Mouse (Mus musculus) neural tube, embryonic 12.5 days (tissue): ENCODE data around the gene Saysd1. TPM values are rescaled to one million over a fixed set of nuclear protein-coding genes. Genes with fewer than 3 reads are reported as not detected.

Experiments
- ATAC-seq: fragments of 200-750 bp; cut with Nextera tagmentation; 2 replicates; pipeline ENCODE4 v1.8.0; 2017; ENCODE audit warnings: low read depth, mild to moderate bottlenecking, moderate TSS enrichment, moderate library complexity; ENCODE audit not compliant: low FRiP score
- H3K27ac ChIP-seq: fragments of 300-500 bp; sonication (generic); 2 replicates; pipeline ENCODE4 v1.5.1; 2016
- H3K27me3 ChIP-seq: fragments of 300-500 bp; sonication (generic); replicated peaks from 2 replicates; pipeline ENCODE4 v1.6.1; 2016; ENCODE audit warnings: mild to moderate bottlenecking
- H3K36me3 ChIP-seq: fragments of 300-500 bp; sonication (generic); 2 replicates; pipeline ENCODE4 v1.6.1; 2016; ENCODE audit warnings: mild to moderate bottlenecking
- H3K4me1 ChIP-seq: fragments of 300-500 bp; sonication (generic); 2 replicates; pipeline ENCODE4 v1.6.1; 2016
- H3K4me2 ChIP-seq: fragments of 300-500 bp; sonication (generic); replicated peaks from 2 replicates; pipeline ENCODE4 v1.6.1; 2016; ENCODE audit warnings: mild to moderate bottlenecking
- H3K4me3 ChIP-seq: fragments of 300-500 bp; sonication (generic); 2 replicates; pipeline ENCODE4 v1.5.1; 2016
- H3K9ac ChIP-seq: fragments of 300-500 bp; sonication (generic); 2 replicates; pipeline ENCODE4 v1.6.1; 2016; ENCODE audit warnings: mild to moderate bottlenecking
- H3K9me3 ChIP-seq: fragments of 300-500 bp; sonication (generic); 2 replicates; pipeline ENCODE4 v1.6.1; 2016; ENCODE audit warnings: mild to moderate bottlenecking
- WGBS: fragments of 180-500 bp; shearing (Covaris S2); methylation state at CpG from one replicate; pipeline ENCODE4 v1.1.7; 2016; 5-methylcytosine and 5-hydroxymethylcytosine counted together
- polyA plus RNA-seq: library from polyadenylated mRNA; unstranded; fragments of >200 nt; fragmentation: Nextera tagmentation; extraction: Ambion mirVana; gene quantifications from 2 replicates; pipeline ENCODE4 v1.2.1, GENCODE M21; 2016

Gene Saysd1
- 10.7 and 11.7 TPM in 2 replicates for polyA plus RNA-seq

GRCm38 (mm10) chr14:20138484-20139355 is at the start of gene Saysd1:
Saysd1 (minus strand) TSS chr14:20138534.
- Histone ChIP-seq H3K4me2 (no peak within 1 kb of the TSS), H3K4me1 (no peaks in the 10 kb centered on the region), H3K27ac (no peak within 1 kb of the TSS), H3K4me3 (no peak within 1 kb of the TSS), H3K27me3 (no peaks in the 10 kb centered on the region), H3K36me3 (peaks cover 21% of the 10 kb centered on the region), H3K9me3 (no peaks in the 10 kb centered on the region), H3K9ac (no peak within 1 kb of the TSS)
- 89% methylated on average over 16 of the region's 16 CpGs for WGBS
- ATAC-seq = no peak

GRCm38 (mm10) chr14:20185426-20185825 is 47.1 kb upstream of the Saysd1 start:
- H3K36me3 ChIP-seq = no peaks in the 10 kb centered on the region
- no peak for ATAC-seq
- H3K4me1 ChIP-seq = peaks cover 22% of the 10 kb centered on the region
- H3K27me3 ChIP-seq = 0 out of 2 replicates have a peak, but pooled peaks cover 5% of the 10 kb centered on the region
- H3K9me3 ChIP-seq = no peaks in the 10 kb centered on the region
- no peak overlapping the region for H3K27ac ChIP-seq
- H3K4me2 ChIP-seq = no peak overlapping the region
- no peak overlapping the region for H3K9ac ChIP-seq
- WGBS = 86% methylated on average over 9 of the region's 9 CpGs
- H3K4me3 ChIP-seq = no peak overlapping the region

- no peak for ATAC-seq
- no peak overlapping the region for H3K27ac ChIP-seq
- no peak overlapping the region for H3K4me3 ChIP-seq
- H3K9me3 ChIP-seq = no peaks in the 10 kb centered on the region
- WGBS = 36% methylated on average over 5 of the region's 5 CpGs
- H3K4me1 ChIP-seq = peaks cover 39% of the 10 kb centered on the region
- no peak overlapping the region for H3K9ac ChIP-seq
- H3K27me3 ChIP-seq = 0 out of 2 replicates have a peak, but pooled peaks cover 5% of the 10 kb centered on the region
- H3K36me3 ChIP-seq = no peaks in the 10 kb centered on the region
- no peak overlapping the region for H3K4me2 ChIP-seq
Measured at GRCm38 (mm10) chr14:20183701-20184100, 45.4 kb upstream of the Saysd1 start.

GRCm38 (mm10) chr14:20182596-20182995 is 44.3 kb upstream of the Saysd1 start:
- Histone ChIP-seq H3K36me3 (no peaks in the 10 kb centered on the region), H3K4me3 (no peak overlapping the region), H3K4me1 (peaks cover 46% of the 10 kb centered on the region), H3K27me3 (0 out of 2 replicates have a peak, but pooled peaks cover 5% of the 10 kb centered on the region), H3K27ac (no peak overlapping the region), H3K9ac (no peak overlapping the region), H3K4me2 (no peak overlapping the region), H3K9me3 (no peaks in the 10 kb centered on the region)
- 73% methylated on average over 7 of the region's 7 CpGs for WGBS
- ATAC-seq = no peak

- no peaks in the 10 kb centered on the region for H3K9me3 ChIP-seq
- WGBS = under 1% methylated on average over 36 of the region's 36 CpGs
- peak; percentile 93 for ATAC-seq
- peak within 1 kb of the TSS; percentile 52 for H3K9ac ChIP-seq
- H3K36me3 ChIP-seq = no peaks in the 10 kb centered on the region
- H3K4me3 ChIP-seq = peak within 1 kb of the TSS; percentile 55
- H3K27ac ChIP-seq = no peak within 1 kb of the TSS
- H3K27me3 ChIP-seq = 0 out of 2 replicates have a peak, but pooled peaks cover 5% of the 10 kb centered on the region
- H3K4me1 ChIP-seq = peaks cover 46% of the 10 kb centered on the region
- H3K4me2 ChIP-seq = peak within 1 kb of the TSS; percentile 94
Measured at GRCm38 (mm10) chr14:20181466-20181921, 43.2 kb upstream of the Saysd1 start, which contains the start of gene Kcnk5. Kcnk5 (minus strand) TSS chr14:20181809.

- no peaks in the 10 kb centered on the region for H3K36me3 ChIP-seq
- 0 out of 2 replicates have a peak, but pooled peaks cover 5% of the 10 kb centered on the region for H3K27me3 ChIP-seq
- WGBS = under 1% methylated on average over 24 of the region's 24 CpGs
- H3K4me3 ChIP-seq = peak overlapping the region; percentile 55
- ATAC-seq = no peak
- peak overlapping the region; percentile 94 for H3K4me2 ChIP-seq
- peaks cover 46% of the 10 kb centered on the region for H3K4me1 ChIP-seq
- no peak overlapping the region for H3K27ac ChIP-seq
- no peaks in the 10 kb centered on the region for H3K9me3 ChIP-seq
- peak overlapping the region; percentile 52 for H3K9ac ChIP-seq
Measured at GRCm38 (mm10) chr14:20180751-20181162, 42.4 kb upstream of the Saysd1 start.

GRCm38 (mm10) chr14:20180304-20180703 is 42.0 kb upstream of the Saysd1 start:
- WGBS = 8% methylated on average over 6 of the region's 6 CpGs
- H3K9me3 ChIP-seq = no peaks in the 10 kb centered on the region
- H3K9ac ChIP-seq = peak overlapping the region; percentile 52; the same call in 1 of the 2 replicates
- H3K4me2 ChIP-seq = peak overlapping the region; percentile 94
- H3K4me1 ChIP-seq = peaks cover 46% of the 10 kb centered on the region
- no peak for ATAC-seq
- H3K4me3 ChIP-seq = peak overlapping the region; percentile 55
- no peak overlapping the region for H3K27ac ChIP-seq
- no peaks in the 10 kb centered on the region for H3K36me3 ChIP-seq
- 0 out of 2 replicates have a peak, but pooled peaks cover 5% of the 10 kb centered on the region for H3K27me3 ChIP-seq

- Histone ChIP-seq H3K27ac (no peak overlapping the region), H3K27me3 (0 out of 2 replicates have a peak, but pooled peaks cover 5% of the 10 kb centered on the region), H3K4me1 (peaks cover 46% of the 10 kb centered on the region), H3K4me2 (peak overlapping the region; percentile 94), H3K9me3 (no peaks in the 10 kb centered on the region), H3K4me3 (peak overlapping the region; percentile 55), H3K9ac (no peak overlapping the region), H3K36me3 (no peaks in the 10 kb centered on the region)
- 68% methylated on average over 5 of the region's 5 CpGs for WGBS
- ATAC-seq = no peak
Measured at GRCm38 (mm10) chr14:20179731-20180280, 41.5 kb upstream of the Saysd1 start.

- H3K4me3 ChIP-seq = 0 out of 2 replicates have a peak overlapping the region, but pooled peaks have one; percentile 8
- H3K36me3 ChIP-seq = no peaks in the 10 kb centered on the region
- peaks cover 46% of the 10 kb centered on the region for H3K4me1 ChIP-seq
- H3K27me3 ChIP-seq = 0 out of 2 replicates have a peak, but pooled peaks cover 5% of the 10 kb centered on the region
- H3K27ac ChIP-seq = no peak overlapping the region
- no peak for ATAC-seq
- no peak overlapping the region for H3K9ac ChIP-seq
- no peaks in the 10 kb centered on the region for H3K9me3 ChIP-seq
- WGBS = 47% methylated on average over 3 of the region's 3 CpGs
- peak overlapping the region; percentile 94 for H3K4me2 ChIP-seq
Measured at GRCm38 (mm10) chr14:20179080-20179479, 40.7 kb upstream of the Saysd1 start.

- Histone ChIP-seq H3K4me2 (peak overlapping the region; percentile 94), H3K27me3 (0 out of 2 replicates have a peak, but pooled peaks cover 5% of the 10 kb centered on the region), H3K36me3 (no peaks in the 10 kb centered on the region), H3K9me3 (no peaks in the 10 kb centered on the region), H3K4me3 (no peak overlapping the region), H3K27ac (no peak overlapping the region), H3K9ac (no peak overlapping the region), H3K4me1 (peaks cover 41% of the 10 kb centered on the region)
- no peak for ATAC-seq
- 14% methylated on average over 4 of the region's 4 CpGs for WGBS
Measured at GRCm38 (mm10) chr14:20178593-20178992, 40.3 kb upstream of the Saysd1 start.

GRCm38 (mm10) chr14:20177494-20178123 is 39.3 kb upstream of the Saysd1 start:
- no peak for ATAC-seq
- H3K4me3 ChIP-seq = no peak overlapping the region
- 83% methylated on average over 9 of the region's 9 CpGs for WGBS
- no peak overlapping the region for H3K27ac ChIP-seq
- 0 out of 2 replicates have a peak, but pooled peaks cover 5% of the 10 kb centered on the region for H3K27me3 ChIP-seq
- no peaks in the 10 kb centered on the region for H3K36me3 ChIP-seq
- no peak overlapping the region for H3K4me2 ChIP-seq
- no peaks in the 10 kb centered on the region for H3K9me3 ChIP-seq
- H3K9ac ChIP-seq = no peak overlapping the region
- H3K4me1 ChIP-seq = peaks cover 36% of the 10 kb centered on the region
